Mouse (Mus musculus) embryo, embryonic 10.5 days (tissue): ENCODE results near the gene Ric8b.

Experiments
- DNase-seq: peaks from one replicate; pipeline ENCODE4 v3.0.0-alpha.2; 2015; ENCODE audit warnings: low spot score

Ric8b gene

GRCm38 (mm10) chr10:85054876-85055275, 137.5 kb downstream of the Ric8b start:
- DNase-seq: no peak
